Mouse (Mus musculus): ENCODE measurements at regions not wholly inside any gene's neighbourhood (a gene's known extent, or its start where the extent isn't known, plus 50 kb on each side); places are given as distances from the start of the nearest gene placed in this dataset.

- ATAC-seq (ENCODE audit: low TSS enrichment): no peak
These were observed 558.0 kb downstream of the Ebf1 start for GRCm38 (mm10) chr11:45174811-45175798.

GRCm38 (mm10) chr11:45176971-45177370 lies 559.9 kb downstream of the Ebf1 start:
- no peak for ATAC-seq (ENCODE audit: low TSS enrichment)

- ATAC-seq (ENCODE audit: low TSS enrichment): no peak
These were observed 560.9 kb downstream of the Ebf1 start for GRCm38 (mm10) chr11:45178036-45178435.

GRCm38 (mm10) chr11:45179019-45179418 lies 561.9 kb downstream of the Ebf1 start:
- no peak for ATAC-seq (ENCODE audit: low TSS enrichment)

GRCm38 (mm10) chr11:45190601-45191370 lies 573.7 kb downstream of the Ebf1 start:
- no peak for ATAC-seq (ENCODE audit: low TSS enrichment)

- ATAC-seq (ENCODE audit: low TSS enrichment): no peak
These were observed 574.5 kb downstream of the Ebf1 start for GRCm38 (mm10) chr11:45191392-45192189.

- no peak for ATAC-seq (ENCODE audit: low TSS enrichment)
These were observed 576.2 kb downstream of the Ebf1 start for GRCm38 (mm10) chr11:45193319-45193718.

- no peak for ATAC-seq (ENCODE audit: low TSS enrichment)
These were observed 582.4 kb downstream of the Ebf1 start for GRCm38 (mm10) chr11:45199520-45199919.

- no peak for ATAC-seq (ENCODE audit: low TSS enrichment)
These were observed 583.7 kb downstream of the Ebf1 start for GRCm38 (mm10) chr11:45200714-45201405.

- no peak for ATAC-seq (ENCODE audit: low TSS enrichment)
These were observed 586.3 kb downstream of the Ebf1 start for GRCm38 (mm10) chr11:45203446-45203845.

- peak; percentile 13; the same call in 1 of the 2 replicates for ATAC-seq (ENCODE audit: low TSS enrichment)
These were observed 589.8 kb downstream of the Ebf1 start for GRCm38 (mm10) chr11:45206611-45207525.

- ATAC-seq (ENCODE audit: low TSS enrichment): no peak
These were observed 597.0 kb downstream of the Ebf1 start for GRCm38 (mm10) chr11:45214096-45214495.

- ATAC-seq (ENCODE audit: low TSS enrichment): no peak
These were observed 599.9 kb downstream of the Ebf1 start for GRCm38 (mm10) chr11:45216942-45217474.

- ATAC-seq (ENCODE audit: low TSS enrichment): no peak
These were observed 602.1 kb downstream of the Ebf1 start for GRCm38 (mm10) chr11:45219239-45219638.

- no peak for ATAC-seq (ENCODE audit: low TSS enrichment)
These were observed 604.9 kb downstream of the Ebf1 start for GRCm38 (mm10) chr11:45222021-45222420.

GRCm38 (mm10) chr11:45235476-45236412 lies 616.1 kb upstream of the Clint1 start:
- ATAC-seq (ENCODE audit: low TSS enrichment): no peak

- ATAC-seq (ENCODE audit: low TSS enrichment): no peak
These were observed 614.8 kb upstream of the Clint1 start for GRCm38 (mm10) chr11:45237056-45237455.

GRCm38 (mm10) chr11:45239044-45239443 lies 612.8 kb upstream of the Clint1 start:
- ATAC-seq (ENCODE audit: low TSS enrichment): no peak

- ATAC-seq (ENCODE audit: low TSS enrichment): no peak
These were observed 611.4 kb upstream of the Clint1 start for GRCm38 (mm10) chr11:45240419-45240818.

Data from frontal cortex, adult (tissue).